Mouse (Mus musculus) embryonic fibroblast, embryonic 13.5 days (primary cell): Measurements from ENCODE around the gene Tmbim1.

Experiments
- CTCF ChIP-seq: IDR thresholded peaks from 2 replicates; pipeline ENCODE4 v1.5.1; 2011; ENCODE audit warnings: mild to moderate bottlenecking, control low read depth, low read length, moderate library complexity, borderline replicate concordance; ENCODE audit not compliant: insufficient read depth
- POLR2A ChIP-seq: IDR thresholded peaks from 2 replicates; pipeline ENCODE4 v1.6.1; 2011; ENCODE audit warnings: low read depth, mild to moderate bottlenecking, control low read depth, low read length, moderate library complexity

GRCm38 (mm10) chr1:74256782-74257181 is 48.6 kb downstream of the Tmbim1 start:
- no peak for TF ChIP-seq POLR2A
- TF ChIP-seq CTCF, result no peak
